Mouse (Mus musculus): Measurements from ENCODE around the gene Cdkl4. TPM values are rescaled to one million over a fixed set of nuclear protein-coding genes. Genes with fewer than 3 reads are reported as not detected.

Gene Cdkl4
- polyA plus RNA-seq (2015; fragmentation: Nextera tagmentation; extraction: Ambion mirVana), result 0.06 and 0.07 TPM in 2 replicates

GRCm38 (mm10) chr17:80577639-80578038 is at the start of gene Cdkl4:
Cdkl4 (minus strand) TSS chr17:80577813.

GRCm38 (mm10) chr17:80480031-80480854 is 97.4 kb downstream of the Cdkl4 start, which contains the start of gene Sos1:
Sos1 (minus strand) TSS chr17:80480453.

Other genes starting within 250 kb of the Cdkl4 start
- 1.6 and 3.6 TPM in 2 replicates for gene Gm10190, start 204.3 kb downstream of the Cdkl4 start, polyA plus RNA-seq (2015; fragmentation: Nextera tagmentation; extraction: Ambion mirVana)
- 1.8 and 2.3 TPM in 2 replicates for gene Sos1, start 97.4 kb downstream of the Cdkl4 start, polyA plus RNA-seq (2015; fragmentation: Nextera tagmentation; extraction: Ambion mirVana)
- 8.2 and 8.6 TPM in 2 replicates for gene Map4k3, start 150.7 kb upstream of the Cdkl4 start, polyA plus RNA-seq (2015; fragmentation: Nextera tagmentation; extraction: Ambion mirVana)

All from skeletal muscle tissue, postnatal 0 days (tissue).